Mouse (Mus musculus) ovary, postnatal 36 days (tissue): ENCODE measurements around the gene Gm5767.

Experiments used
- DNase-seq: peaks from one replicate; pipeline ENCODE4 v3.0.0; 2022; ENCODE audit warnings: low spot score, mixed read lengths

Gm5767 gene

DNA sequence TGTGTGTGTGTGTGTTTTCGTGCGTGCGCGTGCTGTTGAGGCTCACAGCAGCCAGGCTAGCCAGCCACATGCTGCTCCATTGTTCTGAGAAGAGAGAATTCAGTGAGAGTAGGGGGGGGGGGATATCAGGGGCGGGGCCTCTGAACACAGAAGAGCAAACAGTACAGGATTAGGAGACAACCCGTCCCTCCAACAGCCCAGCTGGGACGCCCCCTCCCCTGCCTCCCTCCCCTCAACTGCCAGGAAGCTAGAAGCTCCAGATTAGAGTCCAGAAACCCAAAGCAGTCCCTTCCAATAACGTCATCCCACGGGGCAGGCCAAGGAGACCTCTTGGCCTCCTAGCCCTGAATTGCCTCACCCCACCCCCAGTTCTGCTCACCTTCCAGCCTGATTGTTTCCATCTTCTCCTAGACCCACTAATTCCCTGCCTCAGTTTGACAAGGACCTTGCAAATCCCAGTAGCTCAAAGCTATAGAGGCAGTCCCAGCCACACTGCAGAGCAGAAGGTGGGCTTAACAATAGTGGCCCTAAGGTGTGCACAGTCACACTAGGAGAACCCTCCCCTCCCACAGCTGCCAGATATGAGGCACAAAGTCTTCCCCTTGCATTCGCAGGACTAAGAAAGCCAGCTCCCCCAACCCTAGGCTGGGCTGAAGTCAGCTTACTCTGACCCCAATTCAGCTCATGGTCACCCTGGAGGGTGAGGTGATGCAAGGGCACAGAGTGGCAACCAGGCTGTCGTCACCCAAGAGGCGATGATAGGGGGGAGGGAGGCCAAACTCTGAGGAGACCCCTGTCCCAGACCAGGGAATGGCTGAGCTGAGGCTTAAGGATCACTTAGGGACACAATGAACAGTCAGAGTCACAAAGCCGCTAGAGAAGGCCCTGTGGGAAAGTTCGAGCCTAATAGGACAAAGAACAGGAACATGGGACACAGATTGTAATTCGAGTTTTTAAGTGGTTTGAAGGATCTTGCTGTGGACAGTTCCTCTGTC, 10.2 kb upstream of the Gm5767 start:
- no peak for DNase-seq

GRCm38 (mm10) chr16:8671551-8672349, 8.8 kb upstream of the Gm5767 start, which contains the start of gene Carhsp1:
Gene Carhsp1 (minus strand): TSS chr16:8672155.
- DNase-seq, result peak; percentile 97

DNA sequence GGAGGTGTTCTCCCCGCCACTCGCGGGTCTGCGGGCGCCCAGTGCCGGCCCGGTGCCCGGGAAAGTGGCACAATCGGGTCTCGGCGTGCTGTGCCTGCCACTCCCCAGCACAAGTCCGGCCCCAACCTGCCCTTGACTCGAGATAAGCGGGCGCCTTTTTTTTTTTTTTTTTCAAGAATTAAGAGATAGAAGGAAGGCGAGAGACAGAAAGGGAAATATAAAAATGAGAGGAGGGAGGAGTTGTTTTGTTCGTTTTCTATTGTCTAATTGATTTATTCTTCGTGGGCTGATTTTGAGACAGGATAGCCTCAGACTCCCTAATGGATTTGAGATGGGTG, 8.3 kb upstream of the Gm5767 start:
- DNase-seq, result no peak

DNA sequence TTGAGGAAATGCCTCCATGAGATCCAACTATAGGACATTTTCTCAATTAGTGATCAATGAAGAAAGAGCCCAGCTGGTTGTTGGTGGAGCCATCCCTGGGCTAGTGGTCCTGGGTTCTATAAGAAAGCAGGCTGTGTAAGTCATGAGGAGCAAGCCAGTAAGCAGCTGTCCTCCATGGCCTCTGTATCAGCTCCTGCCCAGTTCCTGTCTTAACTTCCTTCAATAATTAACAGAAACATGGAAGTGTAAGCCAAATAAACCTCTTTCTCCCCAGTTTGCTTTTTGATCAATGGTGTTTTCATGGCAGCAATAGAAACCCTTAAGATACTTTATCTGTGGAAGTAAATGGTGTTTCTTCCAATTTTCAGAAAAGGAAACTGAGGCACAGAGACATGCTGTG, 7.8 kb upstream of the Gm5767 start:
- no peak for DNase-seq

GRCm38 (mm10) chr16:8673343-8673742, 7.2 kb upstream of the Gm5767 start:
- no peak for DNase-seq

- DNase-seq, result no peak
Measured at GRCm38 (mm10) chr16:8674165-8674564, 6.4 kb upstream of the Gm5767 start.

- no peak for DNase-seq
Measured at GRCm38 (mm10) chr16:8675559-8675958, 5.0 kb upstream of the Gm5767 start.

DNA sequence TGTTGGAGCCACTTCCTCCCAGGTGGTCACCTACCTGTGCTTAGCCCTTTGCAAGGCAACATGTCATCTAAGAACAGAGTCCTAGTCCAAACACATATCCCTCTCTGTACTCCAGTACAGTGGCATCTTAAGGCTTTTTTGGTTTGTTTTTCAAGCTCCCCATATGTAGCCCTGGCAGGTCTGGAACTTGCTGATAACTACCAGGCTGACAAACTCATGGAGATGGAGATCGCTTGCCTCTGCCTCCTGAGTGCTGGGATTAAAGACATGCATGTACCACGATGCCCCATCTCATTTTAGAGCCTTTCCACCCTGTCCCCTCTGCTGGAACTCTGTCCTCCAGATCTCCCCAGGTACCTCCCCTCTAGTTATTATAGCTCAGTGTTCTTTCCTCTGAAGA, 4.3 kb upstream of the Gm5767 start:
- DNase-seq, result no peak

DNA sequence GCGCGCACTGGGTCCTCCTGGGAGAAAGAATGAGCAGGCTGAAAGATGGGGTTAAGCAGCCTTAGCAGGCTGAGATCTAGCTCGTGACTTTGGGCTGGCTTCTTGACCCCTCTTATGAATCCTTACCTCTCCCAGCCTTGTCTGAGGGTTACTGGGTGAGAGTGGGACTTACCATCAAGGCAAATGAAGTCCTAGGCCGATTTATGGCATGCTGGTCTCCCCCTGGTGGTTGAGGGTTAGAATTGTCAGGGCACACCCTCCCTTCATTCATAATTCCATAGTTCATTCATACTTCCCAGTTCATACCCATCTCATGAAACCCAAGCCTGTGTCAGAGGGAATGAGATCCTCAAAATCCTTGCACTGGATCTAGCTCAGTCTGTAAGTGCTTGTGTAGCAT, 3.8 kb upstream of the Gm5767 start:
- peak; percentile 49 for DNase-seq

DNA sequence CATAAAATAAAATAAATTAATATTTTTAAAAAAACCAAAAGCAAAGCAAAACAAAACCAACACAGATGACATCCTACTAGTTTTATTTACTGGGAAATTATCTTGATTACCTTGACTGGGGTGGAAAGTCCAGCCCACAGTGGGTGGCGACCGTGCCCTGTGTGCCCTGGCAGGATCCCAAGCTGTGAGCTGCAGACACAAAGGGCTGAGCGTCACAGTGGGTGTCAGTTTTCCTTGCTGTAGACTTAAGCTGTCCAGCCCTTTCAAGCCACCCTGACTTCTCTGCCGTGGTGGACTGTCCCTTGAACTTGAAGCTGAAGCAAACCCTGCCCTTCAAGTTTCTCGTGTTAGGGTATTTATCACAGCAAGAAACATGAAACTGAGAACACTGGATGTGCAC, 2.5 kb upstream of the Gm5767 start:
- DNase-seq, result no peak

- no peak for DNase-seq
Measured at GRCm38 (mm10) chr16:8678676-8679075, 1.9 kb upstream of the Gm5767 start.

- no peak for DNase-seq
Measured at GRCm38 (mm10) chr16:8679780-8680179, 790 bp upstream of the Gm5767 start.

- no peak for DNase-seq
Measured at GRCm38 (mm10) chr16:8685087-8685486, 4.5 kb downstream of the Gm5767 start.

- peak; percentile 51 for DNase-seq
Measured at GRCm38 (mm10) chr16:8686121-8686870, 5.7 kb downstream of the Gm5767 start.

DNA sequence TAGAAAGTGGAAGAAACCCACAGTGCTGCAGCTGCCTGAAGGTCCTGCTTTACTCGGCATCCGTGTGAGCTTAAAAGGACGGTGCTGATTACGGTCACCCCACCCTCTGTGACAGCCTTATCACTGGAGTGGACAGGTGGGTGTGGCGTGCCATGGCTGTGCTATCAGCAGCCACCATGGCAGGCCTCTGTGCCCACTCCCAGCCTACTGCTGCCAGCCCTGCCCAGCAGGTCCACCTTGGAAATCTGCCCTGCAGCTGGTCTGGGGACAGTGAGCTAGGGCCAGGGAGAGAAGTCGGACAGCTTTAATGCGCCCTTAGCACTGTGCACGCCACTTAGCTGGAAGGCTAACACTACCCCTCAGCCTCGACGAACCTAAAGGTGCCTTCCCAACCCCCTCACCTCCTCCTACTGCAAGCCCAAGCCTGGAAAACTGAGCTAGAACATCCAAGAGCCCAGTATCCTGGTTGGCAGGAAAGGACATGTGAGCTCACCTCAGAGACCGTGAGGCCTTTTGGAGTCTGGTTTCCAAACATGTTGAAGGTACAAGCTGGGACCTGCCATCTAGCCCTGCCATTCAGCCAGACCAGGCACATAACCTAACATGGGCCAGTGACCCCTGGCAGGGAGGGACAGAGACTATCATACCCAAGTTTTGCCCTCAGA, 6.4 kb downstream of the Gm5767 start:
- DNase-seq, result no peak

- no peak for DNase-seq
Measured at GRCm38 (mm10) chr16:8687559-8688112, 7.1 kb downstream of the Gm5767 start.

GRCm38 (mm10) chr16:8689979-8690656, 9.5 kb downstream of the Gm5767 start:
- DNase-seq, result peak; percentile 58

GRCm38 (mm10) chr16:8691206-8691605, 10.6 kb downstream of the Gm5767 start:
- no peak for DNase-seq

DNA sequence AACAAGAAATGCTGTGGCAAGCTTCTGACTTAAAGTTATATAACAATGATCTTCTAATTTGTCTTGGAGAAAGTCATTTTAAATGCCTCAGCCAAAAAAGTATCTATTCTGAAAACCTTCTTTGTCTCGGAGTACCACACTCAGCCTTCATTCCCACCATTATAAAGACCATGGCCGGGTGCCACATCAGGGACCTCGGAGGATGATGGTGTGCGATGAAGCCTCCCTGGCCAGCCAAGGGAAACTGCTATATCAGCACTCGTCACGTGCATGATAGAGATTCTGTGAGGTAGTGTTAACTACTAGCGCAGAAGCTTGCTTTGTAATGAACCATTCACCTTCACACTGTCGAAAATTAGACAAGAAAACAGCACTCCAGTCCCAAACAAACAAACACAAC, 19.0 kb downstream of the Gm5767 start:
- no peak for DNase-seq

DNA sequence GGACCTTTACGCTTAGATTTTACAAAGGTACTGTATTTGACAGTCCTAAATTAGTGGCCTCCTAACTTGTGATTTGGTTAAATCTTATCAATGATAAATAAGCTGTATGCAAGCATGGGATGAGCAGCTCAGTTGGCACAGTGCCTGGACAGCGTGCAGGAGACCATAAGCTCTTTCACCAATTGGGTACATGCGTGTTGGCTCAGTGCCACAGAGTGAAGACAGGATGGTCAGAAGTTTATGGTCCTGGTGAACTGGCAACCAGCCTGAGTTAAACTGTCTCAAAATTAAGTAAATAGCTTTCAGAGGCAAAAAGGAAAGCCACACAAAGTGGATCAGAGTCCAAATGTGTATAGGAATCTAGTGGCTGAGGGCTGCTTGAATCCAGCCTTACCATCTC, 20.0 kb downstream of the Gm5767 start:
- DNase-seq, result no peak

DNA sequence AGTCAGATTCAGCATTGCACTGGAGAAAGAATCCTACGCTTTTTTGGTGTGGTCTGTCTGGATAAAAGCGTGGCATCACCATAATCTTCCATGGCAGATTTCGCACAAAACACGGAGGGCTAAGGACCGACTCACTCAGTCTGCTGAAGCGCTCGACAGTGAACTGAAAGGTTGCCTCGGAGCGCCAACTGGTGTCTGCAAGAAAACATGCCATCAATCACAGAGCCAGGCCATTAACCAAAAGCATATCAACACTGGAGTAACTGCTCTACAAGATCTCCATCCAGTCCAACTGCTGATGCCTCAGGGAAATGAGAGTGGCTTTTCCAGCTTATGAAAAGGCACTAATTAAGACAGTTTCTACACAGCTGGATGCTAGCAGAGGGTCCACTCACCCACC, 31.4 kb downstream of the Gm5767 start:
- DNase-seq, result no peak
